Mouse (Mus musculus) 416B (cell line): ENCODE results near the gene Smc1a.
"Not testable (repeated sequence)": the region's sequence is repeated elsewhere in the genome, so short reads cannot be mapped to it uniquely, and the experiment has no call there.

Experiments used
- DNase-seq: peaks from one replicate; pipeline ENCODE4 v3.0.0; 2011; ENCODE audit warnings: low read depth

The Smc1a gene

DNA sequence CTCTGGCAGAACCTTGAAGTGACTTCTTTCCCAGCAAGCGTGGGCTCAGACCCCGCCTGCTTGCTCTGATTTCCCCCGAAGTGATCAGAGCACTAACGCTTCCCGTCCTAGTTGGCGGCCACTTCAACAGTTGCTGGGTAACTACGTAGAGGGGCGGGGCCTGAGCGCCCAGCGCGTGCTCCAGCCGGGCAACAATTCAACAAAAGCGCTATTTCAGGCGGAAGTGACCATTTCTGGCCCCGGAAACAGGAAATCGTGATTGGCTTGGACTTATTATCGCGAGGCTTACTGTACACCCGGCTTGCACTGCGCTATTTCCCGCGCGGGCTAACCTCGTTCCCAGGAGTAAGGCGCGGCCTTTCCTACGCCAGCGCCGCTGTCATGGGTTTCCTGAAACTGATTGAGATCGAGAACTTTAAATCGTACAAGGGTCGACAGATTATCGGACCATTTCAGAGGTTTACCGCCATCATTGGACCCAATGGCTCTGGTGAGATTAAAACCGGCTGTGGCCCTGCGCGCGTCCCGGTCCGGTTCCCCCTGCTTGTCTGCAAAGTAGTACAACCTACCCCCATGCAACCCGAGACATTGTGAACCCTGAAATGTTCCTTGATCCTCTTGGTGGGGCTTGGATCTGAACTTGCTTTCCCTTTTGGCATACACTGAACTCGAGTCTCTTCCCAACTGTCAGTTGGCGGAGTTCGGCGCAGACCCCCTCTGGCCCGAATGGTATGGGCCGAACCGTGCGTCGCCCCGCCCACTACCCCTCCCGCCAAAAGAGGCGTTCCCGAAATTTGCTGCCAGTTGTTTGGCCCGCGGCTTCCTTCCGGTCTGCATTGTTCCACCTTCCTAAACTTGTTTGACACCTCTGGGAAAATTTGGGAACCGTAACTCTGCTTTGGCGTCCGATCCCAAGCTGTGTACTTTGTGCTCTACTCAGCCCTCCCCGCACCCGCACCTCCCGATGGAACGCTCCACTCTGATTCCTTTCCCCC is at the start of gene Smc1a, which contains the start of gene Ribc1:
TSS of gene Smc1a (plus strand) at position 278 of the 995 bp plus-strand sequence.
TSS of gene Ribc1 (minus strand) at position 145 of the 995 bp plus-strand sequence.
- peak; percentile 97 for DNase-seq

DNA sequence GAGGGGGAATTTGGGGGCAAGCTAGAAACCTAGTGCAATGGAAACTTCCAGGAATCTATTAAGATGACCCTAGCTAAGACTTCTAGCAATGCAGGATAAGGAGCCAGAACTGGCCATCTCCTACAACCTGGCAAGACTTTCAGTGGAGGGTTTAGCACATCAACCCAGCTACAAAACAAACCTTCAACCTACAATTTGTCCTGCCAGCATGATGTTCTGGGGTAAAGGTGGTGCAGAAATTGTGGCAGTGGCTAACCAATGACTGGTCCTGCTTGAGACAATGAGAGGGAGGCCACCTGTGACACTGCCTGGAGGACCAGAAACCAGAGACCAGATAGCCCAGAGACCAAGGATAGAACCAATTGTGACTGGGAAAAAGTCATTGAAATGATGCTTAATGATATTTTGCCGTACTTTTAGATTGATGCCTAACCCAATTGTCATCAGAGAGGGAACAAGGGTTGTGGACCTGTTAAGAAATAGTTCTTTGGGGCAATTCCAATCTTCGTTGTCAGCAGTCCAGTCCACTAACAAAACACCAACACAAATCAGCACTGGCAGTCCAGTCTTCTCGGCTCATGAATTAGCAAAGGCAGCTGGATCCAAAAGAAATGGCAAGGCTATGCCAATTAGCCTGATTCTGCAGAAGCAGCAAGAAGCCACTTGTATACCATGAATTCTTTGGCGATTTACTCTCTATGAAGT is 17.1 kb upstream of the Smc1a start:
- DNase-seq = no peak

DNA sequence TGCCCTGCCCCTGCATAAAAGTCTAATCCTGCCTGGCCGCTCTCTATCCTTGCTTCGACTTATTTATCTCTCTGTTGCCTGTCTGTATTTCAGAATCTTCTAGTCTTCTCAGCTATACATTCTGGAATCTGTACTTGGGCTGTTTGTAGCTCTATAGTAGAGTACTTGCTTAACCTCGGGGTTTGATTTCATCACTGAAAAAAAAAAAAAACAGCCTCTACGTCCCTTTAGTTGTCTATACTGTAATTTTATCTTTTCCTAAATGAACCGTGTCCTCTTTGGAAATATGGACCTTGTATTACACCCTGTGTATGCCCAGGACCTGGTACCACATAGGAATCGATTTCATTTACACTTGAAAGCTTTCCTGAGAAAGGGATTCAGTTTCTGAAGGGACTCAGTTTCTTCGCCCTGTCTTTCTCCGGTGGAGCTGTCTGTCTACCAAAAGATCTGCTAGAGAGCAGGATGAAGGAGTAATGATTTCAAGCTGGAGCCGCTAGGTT is 15.0 kb upstream of the Smc1a start:
- DNase-seq = peak; percentile 42

DNA sequence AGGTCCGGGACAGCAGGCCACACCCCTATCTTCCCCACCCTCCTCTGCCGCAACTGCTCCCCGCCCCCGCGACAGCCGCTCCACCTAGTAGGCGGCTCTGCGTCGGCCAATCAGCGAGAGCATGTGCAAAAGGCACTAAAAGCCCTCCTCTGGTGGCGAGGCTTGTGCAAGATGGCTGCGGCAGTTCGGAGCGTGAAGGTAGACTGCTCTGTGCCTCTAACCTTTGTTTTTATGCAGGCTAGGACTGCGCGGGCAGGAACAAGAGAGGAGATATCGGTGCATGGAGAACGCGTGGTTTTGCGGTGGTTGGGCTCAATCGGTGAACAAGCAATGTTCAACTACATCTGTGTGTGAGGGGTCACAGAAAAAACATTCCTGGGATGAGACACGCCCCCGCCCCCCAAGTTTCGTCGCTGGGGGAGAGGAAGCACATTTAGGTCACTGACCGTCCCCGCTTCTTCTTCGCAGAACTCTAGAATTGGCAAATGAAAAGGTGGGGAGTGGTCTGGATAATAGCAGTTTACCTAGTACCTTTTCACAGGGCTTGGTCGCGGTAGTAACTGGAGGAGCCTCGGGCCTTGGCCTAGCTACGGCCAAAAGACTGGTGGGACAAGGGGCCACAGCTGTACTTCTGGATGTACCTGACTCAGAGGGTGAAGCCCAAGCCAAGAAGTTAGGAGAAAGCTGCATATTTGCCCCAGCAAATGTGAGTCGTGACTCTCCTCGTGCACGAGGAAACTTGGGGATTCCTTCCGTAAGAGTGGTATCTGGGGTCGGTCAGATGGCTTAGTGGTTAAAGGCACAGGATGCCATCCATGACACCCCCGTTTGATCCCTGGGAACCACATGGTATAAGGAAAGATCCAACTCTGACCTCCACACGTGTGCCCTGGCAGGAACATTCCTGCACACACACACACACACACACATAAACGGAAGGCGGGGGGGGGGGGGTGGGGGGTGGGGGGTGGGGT is 14.2 kb upstream of the Smc1a start, which contains the start of gene Hsd17b10:
TSS of gene Hsd17b10 (plus strand) at position 109 of the 974 bp plus-strand sequence.
- peak; percentile 85 for DNase-seq

DNA sequence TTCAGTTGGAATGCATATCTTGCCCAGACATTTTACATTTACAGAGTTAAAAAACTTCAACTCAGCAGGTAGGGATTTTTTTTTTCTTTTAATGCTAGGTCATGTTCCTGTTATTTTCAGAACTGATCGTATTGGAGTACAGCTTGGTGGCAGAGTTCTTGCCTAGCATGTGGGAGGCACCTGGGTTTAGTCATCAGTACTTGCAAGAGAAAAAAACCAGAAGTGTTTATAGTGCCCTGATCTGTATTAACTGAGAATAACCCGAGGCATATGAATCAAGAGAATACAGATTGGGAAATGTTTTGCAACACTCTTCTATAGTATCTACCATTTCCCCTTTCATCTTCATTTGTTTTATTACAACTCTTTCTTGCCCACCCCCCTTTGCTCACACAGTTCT is 13.4 kb upstream of the Smc1a start:
- peak; percentile 59 for DNase-seq

DNA sequence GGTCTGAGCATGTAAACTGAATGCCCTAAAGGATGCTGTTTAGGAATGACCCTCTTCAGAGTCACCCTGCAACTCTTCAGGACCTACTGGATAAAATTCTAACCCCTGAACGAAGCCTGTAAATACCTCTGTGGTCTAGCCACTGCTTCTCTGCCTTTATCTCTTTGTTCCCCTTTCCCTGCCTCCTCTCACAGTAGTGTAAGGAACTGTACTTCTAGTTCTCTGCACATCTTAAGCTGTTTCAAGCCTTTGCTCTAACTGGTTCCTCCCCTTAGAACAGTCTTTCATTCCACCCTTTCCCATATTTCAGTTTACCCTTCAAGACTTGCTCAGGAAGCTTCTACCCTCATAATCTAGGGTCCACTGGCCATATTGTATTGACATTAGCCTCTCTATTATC is 8.4 kb upstream of the Smc1a start:
- DNase-seq = no peak

DNA sequence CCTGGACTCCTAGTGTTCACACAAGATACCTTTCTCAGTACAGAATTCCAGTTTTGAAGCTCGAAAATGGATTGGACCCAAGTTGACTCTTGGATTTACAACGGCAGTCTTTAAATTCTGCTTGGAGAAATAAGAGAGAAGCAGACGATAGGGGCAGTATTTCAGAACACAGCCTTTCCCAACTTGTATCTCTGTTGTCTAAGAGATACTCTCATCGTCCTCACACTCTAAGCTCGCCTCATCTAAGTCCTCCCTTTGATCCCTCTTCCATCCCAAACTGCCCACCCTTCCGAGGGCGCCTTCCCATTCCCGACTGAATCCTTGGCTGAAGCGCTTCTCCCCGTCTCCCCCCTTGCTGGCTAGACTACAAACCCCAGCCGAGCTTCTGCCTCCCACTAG is 477 bp upstream of the Smc1a start:
- DNase-seq = peak; percentile 57

DNA sequence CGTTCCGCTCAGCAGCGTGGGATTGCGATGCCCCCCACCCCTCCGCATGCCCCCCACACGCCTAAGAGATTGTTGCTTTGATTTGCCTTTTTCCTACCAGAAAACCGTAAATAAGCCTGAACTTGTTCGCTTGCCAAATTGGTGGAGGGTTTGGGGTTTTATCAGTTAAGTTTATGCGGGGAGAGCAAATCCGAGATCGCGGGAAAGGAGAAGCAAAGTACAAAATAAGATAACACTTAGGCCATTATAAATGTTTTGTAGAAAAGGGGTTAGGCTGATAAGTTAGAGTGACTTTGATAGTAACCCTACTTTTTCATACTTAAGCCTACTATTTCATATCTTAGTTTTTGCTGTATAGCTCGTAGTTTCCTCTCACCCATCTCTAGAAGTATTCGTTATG is 958 bp downstream of the Smc1a start:
- DNase-seq = no peak

DNA sequence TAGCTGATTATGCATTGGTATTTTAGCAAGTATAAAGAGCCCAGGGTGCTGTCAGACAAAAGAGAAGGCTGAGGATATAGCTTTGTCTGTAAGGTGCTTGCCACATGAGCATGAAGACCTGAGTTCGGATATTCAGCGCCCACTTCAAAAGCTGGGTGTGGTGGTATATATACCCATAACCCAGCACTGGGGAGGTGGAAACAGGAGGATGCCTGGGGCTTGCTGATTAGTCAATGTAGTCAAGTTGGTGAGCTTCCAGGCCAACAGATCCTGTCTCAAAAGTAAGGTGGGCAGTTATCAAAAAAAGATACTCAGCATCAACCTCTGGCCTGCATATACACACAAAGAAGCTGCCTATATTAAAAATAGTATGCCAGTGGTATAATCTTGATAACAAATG is 3.1 kb downstream of the Smc1a start:
- DNase-seq = peak; percentile 73

DNA sequence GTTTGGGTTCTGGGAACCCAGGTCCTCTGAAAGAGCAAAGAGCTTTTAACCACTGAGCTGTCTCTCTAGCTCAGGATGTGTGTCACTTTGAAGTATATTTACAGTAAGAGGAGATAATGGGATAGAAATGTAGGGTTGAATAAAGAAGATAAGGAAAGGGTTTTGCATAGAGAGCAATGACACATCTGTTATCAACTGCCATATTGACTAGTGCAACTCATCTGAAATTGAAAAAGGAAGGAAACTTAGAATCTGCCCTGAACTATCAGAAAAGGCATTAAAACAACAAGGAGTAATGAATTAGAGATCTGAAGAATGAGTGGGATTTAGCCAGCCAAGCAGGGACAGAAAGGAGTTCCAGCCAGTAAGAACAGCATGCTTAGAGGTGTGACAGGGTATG is 23.6 kb downstream of the Smc1a start:
- DNase-seq = peak; percentile 33

DNA sequence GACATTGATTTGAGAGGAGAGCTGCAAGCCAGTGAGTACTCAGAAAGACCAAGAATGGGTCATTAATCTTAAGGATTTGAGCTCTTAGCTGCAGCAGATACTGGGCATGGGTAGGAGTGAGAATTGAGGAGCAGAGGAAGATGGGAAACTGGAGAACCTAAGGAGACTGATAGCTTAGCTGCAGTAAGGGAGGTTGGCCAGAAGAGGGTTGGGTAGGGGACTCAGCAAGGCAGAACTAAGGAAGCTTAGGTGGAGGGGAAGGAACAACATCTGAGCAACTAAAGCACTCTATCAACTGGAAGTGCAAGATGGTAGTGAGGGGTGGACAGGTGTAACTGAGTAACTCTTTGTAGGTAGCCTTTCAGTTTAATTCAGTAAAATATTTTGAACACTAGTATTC is 31.0 kb downstream of the Smc1a start:
- DNase-seq = no peak

DNA sequence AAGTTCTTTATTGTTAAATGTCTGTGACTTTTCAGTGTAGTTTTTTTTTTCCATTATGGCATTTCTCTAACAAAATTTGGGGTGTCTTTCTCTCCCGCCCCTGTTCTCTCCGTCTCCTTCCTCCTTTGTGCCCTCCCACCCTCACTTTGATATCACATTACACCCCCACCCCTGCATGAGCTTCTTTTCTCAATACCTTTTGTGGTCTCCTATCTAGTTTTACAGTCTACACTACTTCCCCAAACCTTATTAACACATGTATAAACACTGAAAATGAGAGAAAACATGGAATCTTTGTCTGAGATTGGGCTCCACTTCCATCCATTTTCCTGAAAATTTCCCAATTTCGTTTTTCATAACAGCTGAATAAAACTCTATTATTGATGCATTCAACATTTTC is 36.3 kb downstream of the Smc1a start:
- peak; percentile 19 for DNase-seq

DNA sequence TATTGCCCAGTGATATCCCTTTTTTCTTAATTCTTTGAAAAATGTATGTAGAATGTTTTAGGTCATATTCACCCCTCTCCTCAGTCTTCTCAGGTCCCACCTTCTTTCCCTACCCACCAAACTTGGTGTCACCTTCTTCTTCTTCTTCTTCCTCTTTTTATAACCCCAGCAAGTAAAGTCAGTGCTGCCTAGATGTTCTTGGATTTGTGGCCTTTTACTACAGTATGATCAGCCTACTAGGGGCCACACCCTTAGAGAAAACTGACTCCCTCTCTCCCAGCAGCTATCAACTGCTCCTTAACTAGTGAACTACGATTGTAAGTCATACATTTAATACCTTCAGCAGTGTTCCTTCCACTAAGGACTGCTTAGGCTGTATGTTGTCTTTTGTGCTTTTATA is 37.9 kb downstream of the Smc1a start:
- no peak for DNase-seq

DNA sequence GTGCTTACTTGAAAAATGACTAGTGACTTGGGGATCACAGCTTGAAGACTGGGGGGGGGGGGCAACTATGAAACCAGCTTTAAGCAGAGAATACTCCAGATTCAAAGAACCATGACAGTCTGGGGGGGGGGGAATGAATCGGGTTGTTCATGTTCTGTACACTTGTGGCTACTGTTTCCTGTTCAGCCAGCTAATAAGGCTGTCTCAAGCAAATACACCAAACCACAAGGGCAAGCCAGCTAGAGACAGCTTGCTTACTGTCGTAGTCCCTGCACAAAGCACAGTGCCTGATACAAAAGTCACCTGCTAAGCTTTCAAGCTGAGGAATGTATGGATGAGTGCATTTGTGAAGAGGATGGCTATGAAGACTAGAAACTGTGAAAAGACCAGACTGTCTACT is 49.4 kb downstream of the Smc1a start:
- DNase-seq = peak; percentile 72

DNA sequence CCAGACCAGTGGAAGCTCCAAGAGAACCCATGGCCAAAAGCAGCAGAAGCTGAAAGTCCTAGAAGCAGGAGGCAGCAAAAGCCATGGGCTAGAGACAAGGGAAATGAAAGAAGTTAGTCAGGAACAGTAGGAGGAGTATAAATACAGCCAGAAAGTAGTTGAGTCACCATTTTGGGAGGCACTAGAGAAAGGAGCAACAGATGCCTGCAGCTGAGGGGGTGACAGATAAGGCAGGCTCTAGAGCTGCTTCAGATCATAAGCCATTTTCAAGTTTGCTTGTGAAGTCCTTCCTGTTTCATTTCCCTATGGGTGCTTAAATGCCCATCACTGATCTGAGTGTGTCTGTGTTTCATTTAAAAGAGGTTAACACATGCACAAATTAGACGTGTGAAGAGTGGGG is 51.6 kb downstream of the Smc1a start:
- DNase-seq = peak; percentile 10

DNA sequence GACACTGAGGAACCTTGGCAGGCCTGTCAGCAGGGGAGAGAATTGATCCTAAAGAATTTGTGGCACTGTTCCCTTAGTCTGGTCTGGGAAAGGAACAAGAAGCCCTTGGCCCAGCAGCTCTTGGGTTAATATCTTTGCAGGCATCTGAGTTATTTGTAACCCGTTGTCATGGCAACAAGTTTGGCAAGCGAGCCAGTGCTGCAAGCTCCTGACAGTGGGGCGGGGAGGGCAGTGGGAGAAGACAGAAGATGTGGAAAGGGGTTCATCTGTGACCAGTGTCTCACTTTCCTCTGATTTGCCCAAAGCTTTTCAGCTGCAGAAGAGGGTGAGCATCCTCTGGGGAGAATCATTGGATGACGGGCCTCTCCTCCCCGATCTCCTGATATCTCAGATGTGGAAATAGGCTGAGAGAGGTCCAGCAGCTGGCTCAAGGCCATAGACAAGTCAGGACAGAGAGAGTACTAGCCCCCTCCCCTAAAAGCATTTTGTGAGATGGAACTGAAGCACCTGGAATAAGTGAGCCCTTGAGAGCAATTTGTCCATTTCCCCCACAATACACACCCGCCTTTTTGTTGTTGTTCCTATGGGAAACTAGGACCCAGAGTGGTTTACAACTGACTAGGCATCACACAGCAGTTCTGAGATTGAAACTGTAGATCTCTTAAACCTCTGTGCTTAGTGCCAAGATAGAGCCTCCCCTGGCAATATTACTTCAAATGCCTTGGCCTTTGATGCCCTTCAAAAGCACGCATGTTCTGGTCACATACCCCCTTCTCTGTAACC is 73.8 kb downstream of the Smc1a start:
- DNase-seq = not testable (repeated sequence)

DNA sequence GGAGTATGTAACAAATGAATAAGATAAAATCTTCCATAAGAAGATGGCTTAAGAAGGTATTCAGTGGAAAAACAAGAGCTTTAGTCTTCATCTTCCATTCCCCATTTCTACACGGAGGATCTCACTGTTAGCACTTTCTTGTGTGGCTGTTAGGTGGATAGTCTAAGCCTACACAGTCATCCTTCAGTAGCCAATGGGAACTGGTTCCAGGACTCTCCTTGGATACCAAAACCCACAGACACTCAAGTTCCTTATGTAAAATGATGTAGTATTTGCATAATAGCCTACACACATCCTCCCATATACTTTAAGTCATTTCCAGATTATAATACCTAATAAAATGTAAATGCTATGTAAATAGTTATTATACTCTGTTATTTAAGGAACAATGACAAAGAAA is 81.3 kb downstream of the Smc1a start:
- no peak for DNase-seq
